Mouse (Mus musculus) embryo, embryonic 11 days (tissue): ENCODE measurements around the gene Syn3.
"Not testable (repeated sequence)": the region's sequence is repeated elsewhere in the genome, so short reads cannot be mapped to it uniquely, and the experiment has no call there.

Experiments used
- DNase-seq: peaks from one replicate; pipeline ENCODE4 v3.0.0-alpha.2; 2015

Syn3 gene

DNA sequence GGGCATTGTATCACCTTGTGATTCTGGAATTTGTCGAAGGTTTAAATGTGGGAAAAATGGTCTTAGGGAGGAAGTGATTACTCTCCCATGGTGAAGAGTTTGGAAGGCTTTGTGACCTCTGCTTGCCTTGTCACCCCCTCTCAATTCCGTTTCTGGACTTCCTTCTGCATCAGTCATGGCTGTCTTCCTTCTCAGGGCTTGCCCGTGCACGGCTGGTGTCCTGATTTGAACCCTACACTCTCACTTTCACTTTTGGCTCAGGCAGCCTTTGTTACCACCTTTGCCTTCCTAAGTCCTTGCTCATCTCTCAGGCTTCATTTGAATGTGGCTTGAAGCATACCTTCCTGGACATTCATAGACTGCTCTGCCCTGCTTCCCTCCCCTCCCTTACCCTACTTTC is 424.6 kb downstream of the Syn3 start:
- no peak for DNase-seq

DNA sequence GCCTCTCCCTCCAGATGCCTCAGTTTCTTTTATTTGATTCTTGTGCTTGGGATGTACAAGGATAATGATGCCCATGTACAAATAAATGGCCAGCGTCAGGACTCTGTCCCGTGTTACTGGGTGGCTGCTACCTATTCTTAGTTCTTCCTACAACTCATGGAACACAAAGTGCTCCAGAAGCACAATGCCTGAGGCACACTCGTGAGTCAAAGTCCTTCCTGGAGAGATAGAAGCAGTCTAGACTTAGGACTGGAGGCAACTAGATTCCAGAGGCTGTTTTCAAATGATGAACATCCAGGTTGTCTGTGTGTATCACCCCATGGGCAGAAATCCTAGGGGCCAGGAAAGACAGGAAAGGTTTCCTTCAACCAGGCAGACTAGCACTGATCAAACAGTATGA is 427.9 kb downstream of the Syn3 start:
- no peak for DNase-seq

DNA sequence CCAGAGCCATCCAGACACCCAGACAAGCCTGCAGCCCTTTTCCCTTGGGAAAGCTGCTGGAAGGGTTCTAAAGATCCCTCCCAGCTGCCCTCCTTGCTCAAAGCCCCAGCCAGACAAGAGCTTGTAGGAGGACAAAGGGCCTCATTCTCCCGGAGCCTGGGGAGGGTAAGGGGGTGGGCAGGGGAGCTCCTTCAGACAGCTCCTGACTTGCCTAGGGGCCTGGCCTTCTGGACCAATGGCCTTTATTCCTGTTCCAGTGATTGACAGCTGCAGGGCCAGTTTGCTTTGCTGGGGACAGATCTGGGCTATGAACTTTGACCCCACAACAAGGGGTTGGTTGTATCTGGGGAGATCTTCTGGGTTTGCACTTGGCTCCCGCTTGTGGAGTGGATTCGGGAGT is 429.4 kb downstream of the Syn3 start:
- peak; percentile 69 for DNase-seq

DNA sequence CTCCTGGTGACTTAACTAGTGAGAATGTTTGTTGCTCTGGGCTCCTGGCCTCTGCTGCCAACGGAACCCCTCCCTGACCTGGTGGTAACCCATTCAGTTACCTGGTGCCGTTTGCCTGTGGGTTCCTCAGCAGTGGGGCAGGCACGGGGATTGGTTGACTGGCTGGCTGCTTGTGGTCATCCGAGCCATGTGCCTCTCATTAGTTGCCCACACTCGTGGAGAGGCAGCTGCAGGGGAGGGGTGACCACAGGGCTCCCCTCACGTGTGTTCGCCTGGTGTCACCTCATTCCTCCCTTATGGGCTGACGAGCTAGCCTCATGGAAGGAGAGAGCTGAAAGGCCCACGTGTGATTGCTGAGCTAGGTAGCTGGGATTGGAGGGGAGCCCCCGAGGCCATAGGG is 430.8 kb downstream of the Syn3 start:
- no peak for DNase-seq

DNA sequence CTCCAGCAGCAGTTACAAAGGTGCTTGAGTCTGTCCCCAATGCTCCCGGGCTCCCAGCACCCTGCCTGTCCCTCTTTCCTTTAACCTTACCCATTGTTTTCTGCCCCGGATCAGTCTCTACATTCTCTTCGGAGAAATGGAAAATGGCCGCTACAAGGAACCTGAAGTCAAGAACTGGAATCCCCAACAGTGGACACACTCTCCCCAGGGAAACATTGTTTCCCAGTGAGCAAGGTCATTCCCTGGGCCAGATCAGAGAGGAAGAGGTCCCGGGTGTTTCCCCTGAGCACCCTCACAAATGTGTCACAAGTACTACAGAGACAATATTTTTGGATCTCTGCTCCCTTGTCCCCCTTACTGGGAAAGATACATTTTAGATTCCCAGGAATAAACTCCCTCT is 432.0 kb downstream of the Syn3 start:
- no peak for DNase-seq

DNA sequence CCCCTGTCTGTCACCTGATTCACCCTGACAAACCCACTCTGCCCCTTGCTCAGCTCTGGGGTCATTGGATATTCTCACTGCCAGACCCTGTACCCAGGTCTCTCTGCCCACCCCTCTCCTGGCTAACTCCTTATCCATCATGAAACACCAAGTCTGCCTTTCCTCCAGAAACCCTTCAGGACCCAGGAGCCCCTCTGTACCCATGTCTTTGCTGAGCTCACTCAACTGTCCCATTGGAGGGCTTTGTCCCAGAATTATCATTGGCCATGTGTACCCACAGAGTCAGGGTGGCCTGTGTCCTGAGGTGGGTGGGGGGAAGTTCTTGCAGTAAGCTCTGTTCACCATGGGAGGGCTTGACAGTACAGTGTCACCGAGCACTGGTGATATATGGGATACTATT is 433.0 kb downstream of the Syn3 start:
- no peak for DNase-seq

DNA sequence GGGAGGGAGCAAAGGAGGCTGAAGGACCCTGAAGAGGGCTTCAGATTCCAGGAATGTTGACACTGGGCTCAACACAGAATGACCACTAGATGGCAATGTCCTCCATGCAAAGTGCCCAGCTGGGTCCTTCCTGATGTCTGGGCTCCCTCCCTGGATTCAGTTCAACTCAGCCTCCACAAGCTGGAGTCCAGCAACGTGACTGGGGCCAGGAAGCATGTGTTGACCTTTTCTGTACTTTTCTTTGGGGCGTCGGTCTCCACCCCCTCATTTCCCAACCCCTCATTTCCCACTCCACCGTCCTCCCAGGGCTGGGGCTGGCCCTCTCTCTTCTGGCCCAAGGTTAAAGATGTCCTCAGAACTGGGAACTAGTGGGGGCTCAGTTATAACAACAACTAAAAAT is 433.8 kb downstream of the Syn3 start:
- peak; percentile 92 for DNase-seq

DNA sequence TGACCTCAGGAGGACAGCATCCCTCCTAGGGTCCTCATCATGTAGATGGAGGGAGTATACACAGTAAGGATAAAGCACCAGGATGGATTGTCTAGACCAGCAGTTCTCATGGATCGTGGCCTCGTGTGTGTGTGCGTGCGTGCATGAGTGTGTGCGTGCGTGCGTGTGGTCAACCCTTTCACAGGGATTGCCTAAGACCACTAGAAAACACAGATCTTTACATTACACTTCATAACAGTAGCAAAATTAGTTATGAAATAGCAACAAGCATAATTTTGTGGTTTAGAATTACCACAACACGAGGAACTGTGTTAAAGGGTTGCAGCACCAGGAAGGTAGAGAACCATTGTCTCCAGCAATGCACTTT is 435.7 kb downstream of the Syn3 start:
- DNase-seq, result no peak

DNA sequence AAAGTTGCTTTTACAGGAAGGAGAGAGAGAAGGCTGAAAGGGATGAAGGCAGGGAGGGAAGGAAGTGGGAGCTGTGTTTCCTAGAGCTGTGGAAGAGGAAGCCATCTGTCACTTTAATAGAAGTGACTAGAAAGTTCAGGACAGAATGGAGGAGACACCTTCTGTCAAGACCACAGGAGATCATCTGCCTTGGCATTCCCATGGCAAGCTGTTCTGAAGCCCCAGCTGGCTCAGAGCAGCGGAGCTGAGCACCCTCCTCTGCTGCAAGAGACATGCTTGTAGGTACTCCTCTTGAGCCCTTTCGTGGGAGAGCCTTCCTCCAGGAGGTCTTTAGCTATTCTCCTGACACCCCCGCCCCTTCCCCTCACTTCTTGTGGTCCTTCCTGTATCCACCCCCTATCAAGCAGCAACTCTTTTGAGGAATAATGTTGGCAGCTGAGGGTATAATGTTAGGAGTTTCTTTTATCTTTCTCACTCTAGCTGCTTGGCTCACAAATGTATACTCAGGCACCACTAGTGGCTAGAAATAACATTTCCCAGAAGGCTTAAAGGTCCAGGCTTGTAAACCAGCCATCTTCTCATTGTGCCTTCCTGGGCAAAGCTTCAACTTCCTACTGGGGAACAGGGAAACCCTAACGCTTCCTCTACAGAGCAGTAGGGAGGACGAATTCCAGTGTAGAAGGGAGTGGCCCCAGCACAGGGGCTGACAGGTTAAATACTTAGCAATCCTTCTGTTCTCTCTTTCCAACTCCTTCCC is 436.3 kb downstream of the Syn3 start:
- DNase-seq, result no peak

DNA sequence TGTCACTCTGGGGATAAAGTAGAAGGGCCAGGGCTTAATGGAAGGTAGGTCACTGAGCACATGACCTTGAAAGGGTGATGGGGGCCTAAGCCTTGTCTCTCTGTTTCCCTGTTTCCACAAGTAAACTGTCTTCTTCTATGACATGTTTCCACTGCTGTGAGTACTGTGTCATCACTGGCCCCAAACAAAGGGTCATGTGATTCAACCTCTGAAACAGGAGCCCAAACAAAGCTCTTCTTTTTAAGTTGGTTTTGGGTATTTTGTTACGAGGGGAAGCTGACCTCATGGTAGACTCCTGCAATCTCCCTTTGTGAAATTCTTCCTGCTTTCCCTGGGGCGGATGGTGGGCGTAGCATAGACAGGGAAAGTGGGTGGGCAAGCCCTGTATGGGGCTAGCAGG is 438.4 kb downstream of the Syn3 start:
- DNase-seq, result no peak

DNA sequence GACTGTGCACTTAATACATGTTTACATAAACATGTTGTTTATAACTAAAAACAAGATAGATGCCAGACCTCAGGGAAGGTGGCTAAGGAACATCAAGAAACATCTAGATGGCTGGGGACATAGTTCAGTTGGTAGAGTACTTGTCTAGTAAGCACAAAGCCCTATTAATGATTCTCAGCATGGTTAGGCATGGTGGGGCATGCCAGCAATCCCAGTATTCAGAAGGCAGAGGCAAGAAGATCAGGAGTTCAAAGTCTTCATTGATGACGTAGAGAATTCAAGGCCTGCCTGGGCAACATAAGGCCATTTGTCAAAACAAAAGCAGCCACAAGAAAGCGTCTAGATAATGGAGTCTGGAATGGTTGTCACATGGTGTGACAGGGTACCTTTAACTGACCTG is 441.0 kb downstream of the Syn3 start:
- no peak for DNase-seq

DNA sequence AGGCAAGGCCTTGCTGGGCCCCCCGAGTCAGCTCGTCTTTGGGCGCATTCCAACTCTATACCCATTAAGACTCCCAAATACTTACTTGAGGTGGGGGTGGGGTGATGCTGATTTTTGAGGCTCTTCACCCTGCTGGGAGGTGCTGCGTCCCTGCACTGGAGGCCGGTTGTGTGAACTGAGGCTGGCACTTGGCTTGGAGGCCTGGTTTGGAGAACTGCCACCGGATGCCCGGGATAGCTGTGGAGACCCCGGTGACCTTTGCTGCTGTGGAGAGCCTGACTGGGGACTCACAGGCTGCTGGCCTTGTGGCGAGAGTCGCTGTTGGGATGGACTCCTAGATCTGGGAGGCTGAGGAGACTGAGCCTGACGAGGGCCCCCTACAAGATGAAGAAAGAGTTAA is 441.4 kb downstream of the Syn3 start:
- DNase-seq, result no peak

DNA sequence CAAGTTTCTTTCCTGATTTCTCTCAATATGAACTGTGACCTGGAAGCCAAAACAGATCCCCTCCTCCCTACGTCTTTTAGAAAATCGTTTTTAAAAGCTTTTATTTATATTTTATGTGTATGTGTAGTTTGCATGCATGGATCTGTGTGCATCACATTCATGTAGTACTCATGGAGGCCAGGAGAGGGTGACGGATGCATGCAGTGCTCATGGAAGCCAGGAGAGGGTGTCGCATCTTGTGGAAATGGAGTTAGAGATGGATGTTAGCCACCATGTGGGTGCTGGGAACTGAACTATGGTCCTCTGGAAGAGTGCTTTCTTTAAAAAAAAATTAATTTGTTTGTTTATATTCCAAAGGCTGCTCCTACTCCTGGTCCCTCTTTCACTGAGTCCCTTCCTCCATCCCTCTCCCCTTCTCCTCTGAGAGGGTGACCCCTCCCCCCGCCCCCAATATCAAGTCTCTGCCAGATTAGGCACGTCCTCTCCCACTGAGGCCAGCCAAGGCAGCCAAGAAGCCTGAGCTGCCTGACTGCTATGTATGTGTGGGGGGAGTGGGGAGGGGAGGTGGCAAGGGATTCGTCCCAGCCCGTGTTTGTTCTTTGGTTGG is 442.3 kb downstream of the Syn3 start:
- DNase-seq, result no peak

DNA sequence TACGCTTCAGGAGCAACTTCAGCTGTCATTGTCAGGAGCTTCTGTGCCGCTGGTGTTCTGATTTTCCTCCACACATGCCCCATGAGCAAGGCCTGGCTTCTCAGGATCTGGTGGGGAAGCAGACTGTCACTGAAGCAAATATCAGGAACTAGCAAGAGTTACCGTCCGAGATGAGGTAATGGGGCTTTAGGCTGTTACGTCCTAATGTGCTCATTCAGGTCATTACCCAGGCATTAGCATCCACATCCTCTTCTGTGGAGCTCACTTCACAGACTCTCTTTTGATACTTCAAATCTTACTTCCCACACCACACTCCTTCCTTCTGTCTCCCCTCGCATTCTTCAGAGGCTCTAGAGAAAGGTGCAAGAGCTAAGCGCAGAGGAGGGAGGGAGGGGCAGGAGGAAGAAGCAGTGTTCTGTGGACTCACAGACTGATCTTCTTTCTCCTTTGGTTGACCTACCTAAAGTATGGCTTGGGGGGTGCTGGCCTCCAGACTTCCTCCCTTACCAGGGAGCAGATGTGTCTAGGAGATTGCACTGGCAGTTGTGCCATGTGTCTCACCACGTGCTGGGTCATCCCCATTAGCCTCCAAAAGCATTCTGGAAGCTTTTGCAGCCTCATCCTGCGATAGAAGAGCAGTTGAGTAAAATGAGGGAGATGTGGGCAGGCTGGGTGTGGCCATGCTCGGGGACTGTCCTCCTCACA is 445.7 kb downstream of the Syn3 start:
- no peak for DNase-seq

DNA sequence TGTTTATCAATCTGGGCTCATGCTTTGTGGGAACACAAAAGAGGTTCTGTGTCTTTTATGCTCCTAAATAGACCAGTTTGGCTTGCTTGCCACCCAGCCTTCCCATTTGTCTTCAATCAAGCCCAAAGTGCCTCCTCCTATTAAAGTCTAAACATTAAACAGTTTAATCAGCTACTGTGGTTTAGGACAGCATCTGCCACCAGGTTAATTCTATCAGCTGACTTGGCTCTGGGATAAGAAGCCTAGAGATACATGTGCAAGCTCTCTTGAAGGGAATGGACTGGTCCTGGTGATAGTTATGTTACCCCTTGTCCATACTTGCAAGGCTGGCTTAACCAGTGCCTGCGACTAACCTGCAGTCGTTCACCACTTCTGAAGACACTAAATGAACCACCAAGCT is 448.2 kb downstream of the Syn3 start:
- DNase-seq, result no peak

DNA sequence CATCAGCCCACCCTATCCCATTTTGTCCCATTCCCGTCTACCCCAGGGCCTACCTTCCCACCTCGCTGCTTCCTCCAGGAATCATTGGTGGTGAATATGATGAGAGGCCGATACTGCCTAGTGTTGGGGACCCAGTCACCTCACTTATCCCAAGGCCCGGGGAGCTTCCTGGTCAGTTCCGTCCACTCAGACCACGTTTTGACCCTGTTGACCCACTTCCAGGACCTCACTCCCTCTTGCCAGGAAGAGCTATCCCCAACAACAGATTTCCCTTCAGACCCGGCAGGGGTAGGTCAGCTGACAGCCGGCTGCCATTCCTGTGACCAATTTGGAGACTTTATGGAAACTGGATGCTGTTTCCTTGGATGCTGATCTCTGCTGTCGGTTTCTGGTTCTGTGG is 450.9 kb downstream of the Syn3 start:
- DNase-seq, result no peak

DNA sequence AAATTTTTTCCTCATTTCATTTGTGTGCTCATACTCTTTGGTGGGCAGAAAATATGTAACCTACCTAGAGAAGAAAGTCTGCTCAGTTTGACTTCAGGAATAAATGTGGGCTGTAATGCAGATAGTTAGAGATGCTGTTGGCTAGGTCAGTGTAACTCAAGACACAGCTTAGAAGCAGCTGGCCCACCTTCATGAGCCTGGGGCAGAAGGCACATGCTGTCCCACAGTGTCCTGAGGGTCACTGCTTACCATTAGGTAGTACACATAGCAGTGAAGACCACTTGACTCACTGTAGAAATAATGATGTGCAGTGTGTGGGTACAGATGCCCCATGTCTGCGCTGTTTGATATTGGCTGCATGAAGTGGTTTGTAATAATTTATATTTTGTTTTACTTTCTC is 452.3 kb downstream of the Syn3 start:
- DNase-seq, result no peak

DNA sequence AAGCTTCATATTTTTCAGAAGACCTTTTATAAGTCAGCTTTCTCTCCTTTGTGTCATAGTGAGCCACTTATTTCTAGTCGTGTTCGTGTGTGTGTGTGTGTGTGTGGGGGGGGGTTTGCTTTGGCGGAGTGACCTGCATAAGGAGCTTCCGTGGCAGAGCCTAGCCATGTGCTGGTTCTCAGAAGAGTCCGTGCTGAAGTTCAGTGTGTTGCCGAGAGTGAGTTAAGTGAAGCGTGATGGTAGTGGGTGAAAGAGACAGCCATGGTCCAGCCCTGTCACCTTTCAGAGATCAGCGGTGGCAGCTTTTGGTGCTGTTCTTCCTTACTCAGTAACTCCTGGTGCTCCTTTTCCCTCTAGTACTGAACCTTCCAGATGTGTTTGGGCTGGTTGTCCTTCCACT is 454.6 kb downstream of the Syn3 start:
- DNase-seq, result no peak

DNA sequence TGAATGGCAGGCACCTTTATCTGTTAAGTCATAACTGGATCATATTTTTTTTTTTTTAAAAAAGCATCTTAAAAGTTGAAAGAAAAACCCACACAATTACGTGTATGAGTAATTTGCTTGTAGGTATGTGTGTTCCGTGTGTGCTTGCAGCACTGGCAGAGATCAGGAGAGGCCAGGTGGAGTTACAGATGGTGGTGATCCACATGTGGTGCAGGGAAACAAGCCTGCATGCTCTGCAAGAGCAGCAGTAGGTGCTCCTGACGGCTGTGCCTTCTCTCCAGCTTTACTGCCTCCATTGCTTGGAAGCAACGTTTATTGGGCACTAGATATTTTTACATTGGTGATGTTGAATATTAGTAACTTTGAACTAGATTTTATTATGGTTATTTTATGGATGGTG is 455.0 kb downstream of the Syn3 start:
- no peak for DNase-seq

DNA sequence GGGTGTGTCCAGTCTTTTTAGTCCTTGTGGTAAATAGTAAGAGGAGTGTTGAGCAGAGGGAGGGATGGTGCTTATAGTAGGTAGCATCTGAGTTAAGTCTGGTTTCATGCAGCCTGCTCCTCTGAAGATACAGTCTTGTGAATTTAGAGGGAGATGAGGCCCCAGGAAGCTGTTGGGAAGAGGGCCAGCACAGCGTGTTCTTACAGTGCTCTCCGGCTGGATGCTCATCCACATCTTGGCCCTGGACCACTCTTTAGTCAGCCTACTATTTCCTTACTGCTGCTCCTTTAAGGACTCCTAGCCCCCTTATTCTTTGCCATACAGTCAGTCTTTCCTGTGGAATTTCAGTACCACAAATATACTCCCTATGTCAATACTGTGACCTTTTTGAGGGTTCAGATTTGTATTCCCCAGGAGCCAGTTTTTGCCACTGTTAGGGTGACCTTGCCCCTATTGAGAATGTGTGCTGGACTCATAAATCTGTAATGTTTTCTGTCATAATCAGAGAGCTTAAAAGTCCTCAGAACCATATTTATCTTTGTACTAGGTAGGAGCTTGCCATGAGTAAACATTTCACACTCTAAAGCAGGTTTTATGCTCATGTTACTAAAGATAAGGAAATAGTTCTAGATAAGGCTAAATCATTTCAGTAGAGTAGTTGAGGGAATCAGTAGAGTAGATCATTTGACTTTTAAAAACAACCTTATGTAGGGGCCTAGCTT is 464.5 kb downstream of the Syn3 start:
- DNase-seq, result no peak

DNA sequence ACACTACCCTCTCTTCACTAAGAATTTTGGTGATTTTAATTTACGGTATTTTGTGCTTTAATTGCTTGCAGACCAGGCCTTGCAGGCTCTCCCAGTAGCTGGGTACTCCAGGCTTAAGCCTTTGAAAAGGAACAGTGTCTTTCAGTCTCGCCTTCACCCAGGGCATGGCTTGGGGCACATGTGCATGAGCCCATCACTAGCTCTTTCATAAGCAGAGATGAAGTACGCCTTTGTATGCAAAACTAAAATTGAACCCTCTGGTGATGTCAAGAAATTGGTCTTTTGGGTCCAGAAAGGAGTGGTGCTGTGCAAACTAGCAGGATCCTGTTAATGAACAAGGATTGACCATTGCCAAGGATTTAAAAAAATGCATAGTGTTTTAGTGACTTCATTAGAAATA is 466.2 kb downstream of the Syn3 start:
- DNase-seq, result no peak

DNA sequence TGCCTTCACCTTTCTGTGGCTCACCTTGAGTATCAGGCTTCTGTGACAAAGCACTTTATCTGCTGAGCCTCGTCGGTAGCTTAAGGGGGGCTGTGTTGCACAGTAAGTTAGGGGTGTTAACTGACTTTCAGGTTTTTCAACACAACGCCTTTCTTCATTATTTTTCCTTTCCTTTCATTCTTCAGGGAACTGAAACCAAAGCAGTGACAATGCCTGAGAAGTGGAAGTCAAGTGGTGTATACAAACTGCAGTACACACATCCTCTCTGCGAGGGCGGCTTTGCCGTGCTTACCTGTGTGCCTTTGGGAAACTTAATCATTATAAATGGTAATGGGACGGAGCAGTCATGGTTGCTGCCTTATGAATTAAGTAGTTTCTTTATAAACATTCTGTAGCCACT is 468.0 kb downstream of the Syn3 start:
- no peak for DNase-seq

DNA sequence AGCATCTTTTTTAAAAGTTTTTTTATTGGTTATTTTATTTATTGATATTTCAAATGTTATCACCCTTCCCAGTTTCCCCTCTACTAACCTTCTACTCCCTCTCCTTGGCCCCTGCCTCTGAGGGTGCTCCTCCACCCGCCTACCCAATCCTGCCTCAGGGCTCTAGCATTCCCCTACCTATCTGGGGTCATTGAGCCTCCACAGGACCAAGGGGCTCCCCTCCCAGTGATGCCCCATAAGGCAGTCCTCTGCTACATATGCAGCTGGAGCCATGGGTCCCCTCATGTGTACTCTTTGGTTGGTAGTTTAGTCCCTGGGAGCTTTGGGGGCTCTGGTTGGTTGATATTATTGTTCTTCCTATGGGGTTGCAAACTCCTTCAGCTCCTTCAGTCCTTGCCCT is 471.9 kb downstream of the Syn3 start:
- DNase-seq, result not testable (repeated sequence)

DNA sequence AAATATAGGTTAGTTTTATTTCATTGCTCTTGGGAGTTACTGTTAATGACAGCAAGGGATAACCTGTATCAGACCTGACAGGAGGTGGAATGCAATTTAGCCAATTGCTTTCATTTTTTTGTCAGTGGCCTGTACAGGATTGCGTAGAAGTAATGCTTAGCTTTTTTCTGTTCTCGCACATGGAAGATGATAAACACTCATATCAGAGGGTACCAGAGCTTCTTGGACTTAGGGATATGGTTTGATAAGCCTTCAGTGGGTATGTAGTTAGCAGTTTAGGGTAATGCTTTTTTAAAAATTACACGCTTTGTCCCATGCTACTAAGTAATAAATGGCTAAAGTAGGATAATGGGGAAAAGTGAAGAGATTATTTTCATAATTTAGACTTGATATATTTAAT is 472.3 kb downstream of the Syn3 start:
- no peak for DNase-seq
